Mouse (Mus musculus): ENCODE data around the gene Exoc3l2. TPM values are rescaled to one million over a fixed set of nuclear protein-coding genes. Genes with fewer than 3 reads are reported as not detected.

The Exoc3l2 gene
- 0.21 and 0.37 TPM in 2 replicates for polyA plus RNA-seq (2015; fragmentation: Nextera tagmentation; extraction: Ambion mirVana)

GRCm38 (mm10) chr7:19462884-19463381 is at the start of gene Exoc3l2:
Exoc3l2 (plus strand) TSS chr7:19463331.

GRCm38 (mm10) chr7:19458591-19459111 is 4.5 kb upstream of the Exoc3l2 start, which contains the start of gene Mark4:
Mark4 (minus strand) TSS chr7:19458821.

GRCm38 (mm10) chr7:19508150-19508923 is 45.2 kb downstream of the Exoc3l2 start, which contains the start of the genes Bloc1s3 and Trappc6a:
Bloc1s3 (minus strand) TSS chr7:19508367.
Trappc6a (plus strand) TSS chr7:19508395.

GRCm38 (mm10) chr7:19517652-19518365 is 54.7 kb downstream of the Exoc3l2 start, which contains the start of gene Nkpd1:
Nkpd1 (plus strand) TSS chr7:19517838.

Other genes with a start within 250 kb of the Exoc3l2 start
- 22.8 and 24.1 TPM in 2 replicates for gene Opa3, start 235.0 kb upstream of the Exoc3l2 start, polyA plus RNA-seq (2015; fragmentation: Nextera tagmentation; extraction: Ambion mirVana)
- 41.2 and 52.3 TPM in 2 replicates for gene Vasp, start 191.5 kb upstream of the Exoc3l2 start, polyA plus RNA-seq (2015; fragmentation: Nextera tagmentation; extraction: Ambion mirVana)
- 0.11 TPM in 1 of 2 replicates, not detected in the other for gene Ppm1n, start 183.3 kb upstream of the Exoc3l2 start, polyA plus RNA-seq (2015; fragmentation: Nextera tagmentation; extraction: Ambion mirVana)
- 408 and 509 TPM in 2 replicates for gene Rtn2, start 180.7 kb upstream of the Exoc3l2 start, polyA plus RNA-seq (2015; fragmentation: Nextera tagmentation; extraction: Ambion mirVana)
- 0.23 and 0.84 TPM in 2 replicates for gene Fosb, start 153.3 kb upstream of the Exoc3l2 start, polyA plus RNA-seq (2015; fragmentation: Nextera tagmentation; extraction: Ambion mirVana)
- gene Ercc1, start 118.6 kb upstream of the Exoc3l2 start, polyA plus RNA-seq (2015; fragmentation: Nextera tagmentation; extraction: Ambion mirVana) = 37.1 and 45.7 TPM in 2 replicates
- 13.9 TPM in 2 replicates for gene Cd3eap, start 103.8 kb upstream of the Exoc3l2 start, polyA plus RNA-seq (2015; fragmentation: Nextera tagmentation; extraction: Ambion mirVana)
- gene Ppp1r13l, start 103.6 kb upstream of the Exoc3l2 start, polyA plus RNA-seq (2015; fragmentation: Nextera tagmentation; extraction: Ambion mirVana) = 1.4 and 2.4 TPM in 2 replicates
- 5.0 and 5.1 TPM in 2 replicates for gene Ercc2, start 81.3 kb upstream of the Exoc3l2 start, polyA plus RNA-seq (2015; fragmentation: Nextera tagmentation; extraction: Ambion mirVana)
- gene Klc3, start 59.2 kb upstream of the Exoc3l2 start, polyA plus RNA-seq (2015; fragmentation: Nextera tagmentation; extraction: Ambion mirVana) = 0.12 and 1.7 TPM in 2 replicates
- 17,276 and 19,625 TPM in 2 replicates for gene Ckm, start 58.6 kb upstream of the Exoc3l2 start, polyA plus RNA-seq (2015; fragmentation: Nextera tagmentation; extraction: Ambion mirVana)
- 3.4 and 4.4 TPM in 2 replicates for gene Mark4, start 4.5 kb upstream of the Exoc3l2 start, polyA plus RNA-seq (2015; fragmentation: Nextera tagmentation; extraction: Ambion mirVana)
- 1.1 and 1.6 TPM in 2 replicates for gene Bloc1s3, start 45.0 kb downstream of the Exoc3l2 start, polyA plus RNA-seq (2015; fragmentation: Nextera tagmentation; extraction: Ambion mirVana)
- 50.0 and 57.3 TPM in 2 replicates for gene Trappc6a, start 45.1 kb downstream of the Exoc3l2 start, polyA plus RNA-seq (2015; fragmentation: Nextera tagmentation; extraction: Ambion mirVana)
- 0.74 TPM in 1 of 2 replicates, not detected in the other for gene Nkpd1, start 54.5 kb downstream of the Exoc3l2 start, polyA plus RNA-seq (2015; fragmentation: Nextera tagmentation; extraction: Ambion mirVana)
- 15.1 and 17.8 TPM in 2 replicates for gene Ppp1r37, start 99.7 kb downstream of the Exoc3l2 start, polyA plus RNA-seq (2015; fragmentation: Nextera tagmentation; extraction: Ambion mirVana)
- 0.13 and 0.15 TPM in 2 replicates for gene Zfp296, start 114.0 kb downstream of the Exoc3l2 start, polyA plus RNA-seq (2015; fragmentation: Nextera tagmentation; extraction: Ambion mirVana)
- 95.5 and 105 TPM in 2 replicates for gene Gemin7, start 114.3 kb downstream of the Exoc3l2 start, polyA plus RNA-seq (2015; fragmentation: Nextera tagmentation; extraction: Ambion mirVana)
- gene Clasrp, start 141.2 kb downstream of the Exoc3l2 start, polyA plus RNA-seq (2015; fragmentation: Nextera tagmentation; extraction: Ambion mirVana) = 18.3 and 20.7 TPM in 2 replicates
- 8.1 and 9.4 TPM in 2 replicates for gene Relb, start 166.1 kb downstream of the Exoc3l2 start, polyA plus RNA-seq (2015; fragmentation: Nextera tagmentation; extraction: Ambion mirVana)
- gene Clptm1, start 201.7 kb downstream of the Exoc3l2 start, polyA plus RNA-seq (2015; fragmentation: Nextera tagmentation; extraction: Ambion mirVana) = 46.1 and 53.3 TPM in 2 replicates
- 2.7 and 2.9 TPM in 2 replicates for gene Apoc2, start 214.6 kb downstream of the Exoc3l2 start, polyA plus RNA-seq (2015; fragmentation: Nextera tagmentation; extraction: Ambion mirVana)
- gene Gm44805, start 218.1 kb downstream of the Exoc3l2 start, polyA plus RNA-seq (2015; fragmentation: Nextera tagmentation; extraction: Ambion mirVana) = 2.2 TPM in 1 of 2 replicates, not detected in the other
- 3.4 and 21.2 TPM in 2 replicates for gene Apoc4, start 218.1 kb downstream of the Exoc3l2 start, polyA plus RNA-seq (2015; fragmentation: Nextera tagmentation; extraction: Ambion mirVana)
- 12.4 and 217 TPM in 2 replicates for gene Apoc1, start 229.3 kb downstream of the Exoc3l2 start, polyA plus RNA-seq (2015; fragmentation: Nextera tagmentation; extraction: Ambion mirVana)
- 342 and 1,192 TPM in 2 replicates for gene Apoe, start 235.9 kb downstream of the Exoc3l2 start, polyA plus RNA-seq (2015; fragmentation: Nextera tagmentation; extraction: Ambion mirVana)

Measured in skeletal muscle tissue, postnatal 0 days (tissue).